Mouse (Mus musculus): ENCODE measurements at regions not wholly inside any gene's neighbourhood (a gene's known extent, or its start where the extent isn't known, plus 50 kb on each side); places are given as distances from the start of the nearest gene placed in this dataset.

GRCm38 (mm10) chr10:25029387-25029915, 102.2 kb upstream of the Arg1 start:
- no peak for DNase-seq

GRCm38 (mm10) chr10:25023601-25024157, 96.4 kb upstream of the Arg1 start:
- DNase-seq: peak; percentile 13

GRCm38 (mm10) chr10:25023044-25023540, 95.8 kb upstream of the Arg1 start:
- no peak for DNase-seq

- DNase-seq: no peak
Measured at GRCm38 (mm10) chr10:25018946-25019345, 91.7 kb upstream of the Arg1 start.

- no peak for DNase-seq
Measured at GRCm38 (mm10) chr10:25017843-25018242, 90.6 kb upstream of the Arg1 start.

- no peak for DNase-seq
Measured at GRCm38 (mm10) chr10:25016110-25016509, 88.8 kb upstream of the Arg1 start.

GRCm38 (mm10) chr10:25012129-25012528, 84.8 kb upstream of the Arg1 start:
- DNase-seq: no peak

GRCm38 (mm10) chr10:25001299-25001698, 74.0 kb upstream of the Arg1 start:
- no peak for DNase-seq

GRCm38 (mm10) chr10:25000231-25001222, 73.2 kb upstream of the Arg1 start:
- DNase-seq: no peak

GRCm38 (mm10) chr10:24999807-25000206, 72.5 kb upstream of the Arg1 start:
- no peak for DNase-seq

- no peak for DNase-seq
Measured at GRCm38 (mm10) chr10:24997661-24998060, 70.4 kb upstream of the Arg1 start.

GRCm38 (mm10) chr10:24995751-24996150, 68.5 kb upstream of the Arg1 start:
- DNase-seq: no peak

GRCm38 (mm10) chr10:24989965-24990653, 62.8 kb upstream of the Arg1 start:
- DNase-seq: no peak

GRCm38 (mm10) chr10:24984801-24985200, 57.5 kb upstream of the Arg1 start:
- no peak for DNase-seq

- DNase-seq: no peak
Measured at GRCm38 (mm10) chr10:24981763-24982162, 54.5 kb upstream of the Arg1 start.

Measured in kidney, postnatal 10 days (tissue).